Mouse (Mus musculus) heart, postnatal 0 days (tissue): Measurements from ENCODE around the gene Flt1. TPM values are rescaled to one million over a fixed set of nuclear protein-coding genes. Genes with fewer than 3 reads are reported as not detected.

Source experiments
- ATAC-seq: fragments of 200-750 bp; cut with Nextera tagmentation; 2 replicates; pipeline ENCODE4 v1.8.0; 2017; ENCODE audit warnings: low read depth, moderate number of reproducible peaks, moderate library complexity; ENCODE audit not compliant: insufficient read depth
- DNase-seq: peaks from one replicate; pipeline ENCODE4 v3.0.0-alpha.2; 2016; ENCODE audit warnings: low spot score
- H3K27ac ChIP-seq: fragments of 300-500 bp; sonication (generic); 2 replicates; pipeline ENCODE4 v1.5.1; 2014; ENCODE audit warnings: low read depth, mild to moderate bottlenecking
- H3K27me3 ChIP-seq: fragments of 300-500 bp; sonication (generic); 2 replicates; pipeline ENCODE4 v1.6.1; 2014; ENCODE audit warnings: low read length, mixed read lengths; ENCODE audit not compliant: control insufficient read depth, insufficient read depth
- H3K36me3 ChIP-seq: fragments of 300-500 bp; sonication (generic); replicated peaks from 2 replicates; pipeline ENCODE4 v1.6.1; 2014; ENCODE audit warnings: low read length, mixed read lengths; ENCODE audit not compliant: control insufficient read depth, insufficient read depth
- H3K4me1 ChIP-seq: fragments of 300-500 bp; sonication (generic); 2 replicates; pipeline ENCODE4 v1.6.1; 2014; ENCODE audit warnings: antibody characterized with exemption; ENCODE audit not compliant: control insufficient read depth, insufficient read depth
- H3K4me2 ChIP-seq: fragments of 300-500 bp; sonication (generic); 2 replicates; pipeline ENCODE4 v1.6.1; 2014; ENCODE audit warnings: low read depth, mild to moderate bottlenecking, low read length, moderate library complexity
- H3K4me3 ChIP-seq: fragments of 300-500 bp; sonication (generic); 2 replicates; pipeline ENCODE4 v1.5.1; 2014; ENCODE audit warnings: low read depth, low read length
- H3K9ac ChIP-seq: fragments of 300-500 bp; sonication (generic); replicated peaks from 2 replicates; pipeline ENCODE4 v1.6.1; 2014; ENCODE audit warnings: low read depth, low read length, mixed read lengths
- H3K9me3 ChIP-seq: fragments of 300-500 bp; sonication (generic); replicated peaks from 2 replicates; pipeline ENCODE4 v1.6.1; 2016; ENCODE audit warnings: low read length; ENCODE audit not compliant: control insufficient read depth
- CTCF ChIP-seq: IDR thresholded peaks from 2 replicates; pipeline ENCODE4 v1.5.1; 2016; ENCODE audit warnings: antibody characterized with exemption, control low read depth, low read depth
- EP300 ChIP-seq: IDR thresholded peaks from 2 replicates; pipeline ENCODE4 v1.6.1; 2016; ENCODE audit warnings: antibody characterized with exemption, low read depth
- WGBS: fragments of 180-500 bp; shearing (Covaris S2); extraction: QIAGEN DNeasy Blood & Tissue Kit; methylation state at CpG from one replicate; pipeline ENCODE4 v1.1.7; 2014; 5-methylcytosine and 5-hydroxymethylcytosine counted together
- polyA plus RNA-seq: library from polyadenylated mRNA; unstranded; fragments of >200 nt; fragmentation: Nextera tagmentation; extraction: Ambion mirVana; gene quantifications from 2 replicates; pipeline ENCODE4 v1.2.1, GENCODE M21; 2015
- total RNA-seq: library from RNA; depleted of rRNA; stranded (reverse); fragments of >200 nt; gene quantifications from 2 replicates; pipeline ENCODE4 v1.2.3, GENCODE M21; 2014; ENCODE audit warnings: low replicate concordance

Flt1 gene
- total and polyA plus RNA-seq, 2 experiments from 2014 or later: 11.8 to 39.1 TPM

GRCm38 (mm10) chr5:147646351-147646929 is 79.4 kb downstream of the Flt1 start:
- H3K36me3 ChIP-seq: no peaks in the 10 kb centered on the region; the same call in 1 of the 2 replicates
- no peak for TF ChIP-seq EP300
- TF ChIP-seq CTCF: no peak
- H3K4me2 ChIP-seq: no peak overlapping the region
- ATAC-seq: no peak; the same call in 1 of the 2 replicates
- WGBS: 68% methylated on average over 14 of the region's 14 CpGs
- DNase-seq: no peak
- peak overlapping the region; percentile 81 for H3K27ac ChIP-seq
- H3K4me1 ChIP-seq: peaks cover 5% of the 10 kb centered on the region; the same call in 1 of the 2 replicates
- H3K4me3 ChIP-seq: no peak overlapping the region
- no peaks in the 10 kb centered on the region for H3K9me3 ChIP-seq
- H3K9ac ChIP-seq: no peak overlapping the region
- no peaks in the 10 kb centered on the region for H3K27me3 ChIP-seq

GRCm38 (mm10) chr5:147645001-147645645 is 80.7 kb downstream of the Flt1 start:
- WGBS: 17% methylated on average over 12 of the region's 12 CpGs
- peak overlapping the region; percentile 14; the same call in 1 of the 2 replicates for H3K4me2 ChIP-seq
- ATAC-seq: peak; percentile 79

GRCm38 (mm10) chr5:147641452-147641851 is 84.4 kb downstream of the Flt1 start:
- H3K4me1 ChIP-seq: peaks cover 5% of the 10 kb centered on the region; the same call in 1 of the 2 replicates
- H3K36me3 ChIP-seq: no peaks in the 10 kb centered on the region
- TF ChIP-seq CTCF: no peak
- no peak for TF ChIP-seq EP300
- no peaks in the 10 kb centered on the region for H3K27me3 ChIP-seq
- H3K9ac ChIP-seq: no peak overlapping the region
- no peak overlapping the region for H3K4me2 ChIP-seq
- ATAC-seq: no peak
- DNase-seq: no peak
- H3K9me3 ChIP-seq: no peaks in the 10 kb centered on the region
- H3K27ac ChIP-seq: no peak overlapping the region; the same call in 1 of the 2 replicates
- no peak overlapping the region for H3K4me3 ChIP-seq
- WGBS: 60% methylated on average over 7 of the region's 7 CpGs

More at GRCm38 (mm10) chr5:147645001-147645645, 80.7 kb downstream of the Flt1 start:
- Histone ChIP-seq H3K27me3 (no peaks in the 10 kb centered on the region), H3K36me3 (no peaks in the 10 kb centered on the region; the same call in 1 of the 2 replicates), H3K9ac (no peak overlapping the region), H3K4me1 (peaks cover 5% of the 10 kb centered on the region; the same call in 1 of the 2 replicates), H3K27ac (peak overlapping the region; percentile 81), H3K9me3 (no peaks in the 10 kb centered on the region), H3K4me3 (no peak overlapping the region)
- peak; percentile 91 for DNase-seq
- TF ChIP-seq CTCF: no peak
- no peak for TF ChIP-seq EP300

GRCm38 (mm10) chr5:147639940-147640339 is 85.9 kb downstream of the Flt1 start:
- Histone ChIP-seq H3K27me3 (no peaks in the 10 kb centered on the region), H3K9me3 (no peaks in the 10 kb centered on the region), H3K27ac (no peak overlapping the region), H3K9ac (no peak overlapping the region), H3K4me1 (no peaks in the 10 kb centered on the region), H3K4me2 (no peak overlapping the region), H3K4me3 (no peak overlapping the region), H3K36me3 (no peaks in the 10 kb centered on the region)
- 91% methylated on average over 5 of the region's 5 CpGs for WGBS
- no peak for TF ChIP-seq CTCF
- ATAC-seq (no peak), DNase-seq (no peak)

- no peak overlapping the region for H3K9ac ChIP-seq
- no peaks in the 10 kb centered on the region for H3K27me3 ChIP-seq
- DNase-seq (no peak), ATAC-seq (no peak)
- H3K4me3 ChIP-seq: no peak overlapping the region
- no peak overlapping the region for H3K27ac ChIP-seq
- H3K9me3 ChIP-seq: no peaks in the 10 kb centered on the region
- no peak overlapping the region for H3K4me2 ChIP-seq
- TF ChIP-seq CTCF: no peak
- no peak for TF ChIP-seq EP300
- 78% methylated on average over 3 of the region's 3 CpGs for WGBS
- H3K36me3 ChIP-seq: no peaks in the 10 kb centered on the region
- no peaks in the 10 kb centered on the region for H3K4me1 ChIP-seq
Measured at GRCm38 (mm10) chr5:147636676-147637075, 89.1 kb downstream of the Flt1 start.
